Mouse (Mus musculus) forebrain, embryonic 14.5 days (tissue): ENCODE results near the gene Gm29797. TPM values are rescaled to one million over a fixed set of nuclear protein-coding genes. Genes with fewer than 3 reads are reported as not detected.
A peak's percentile ranks its signal among the peaks of the same experiment; 100 is the strongest.

Experiments used
- ATAC-seq: fragments of 200-750 bp; cut with Nextera tagmentation; 2 replicates; pipeline ENCODE4 v1.8.0; 2017; ENCODE audit warnings: mild to moderate bottlenecking, moderate library complexity
- DNase-seq: peaks from one replicate; pipeline ENCODE4 v3.0.0-alpha.2; 2015; ENCODE audit warnings: low spot score
- H3K27ac ChIP-seq: fragments of 300-500 bp; sonication (generic); 2 replicates; pipeline ENCODE4 v1.5.1; 2014; ENCODE audit warnings: low read depth, mild to moderate bottlenecking, control low read depth, low read length, moderate library complexity
- H3K27me3 ChIP-seq: fragments of 300-500 bp; sonication (generic); replicated peaks from 2 replicates; pipeline ENCODE4 v1.6.1; 2014; ENCODE audit warnings: low read length, control low read depth, mixed read lengths; ENCODE audit not compliant: control insufficient read depth, insufficient read depth
- H3K36me3 ChIP-seq: fragments of 300-500 bp; sonication (generic); 2 replicates; pipeline ENCODE4 v1.6.1; 2014; ENCODE audit warnings: low read length, control low read depth; ENCODE audit not compliant: control insufficient read depth, insufficient read depth
- H3K4me1 ChIP-seq: fragments of 300-500 bp; sonication (generic); 2 replicates; pipeline ENCODE4 v1.6.1; 2014; ENCODE audit warnings: antibody characterized with exemption, low read length, control low read depth; ENCODE audit not compliant: control insufficient read depth, insufficient read depth
- H3K4me2 ChIP-seq: fragments of 300-500 bp; sonication (generic); 2 replicates; pipeline ENCODE4 v1.6.1; 2014; ENCODE audit warnings: mild to moderate bottlenecking, control low read depth, low read length
- H3K4me3 ChIP-seq: fragments of 300-500 bp; sonication (generic); 2 replicates; pipeline ENCODE4 v1.5.1; 2014; ENCODE audit warnings: low read depth, low read length, control low read depth
- H3K9ac ChIP-seq: fragments of 300-500 bp; sonication (generic); 2 replicates; pipeline ENCODE4 v1.6.1; 2014; ENCODE audit warnings: mild to moderate bottlenecking, low read length, control low read depth, moderate library complexity
- H3K9me3 ChIP-seq: fragments of 300-500 bp; sonication (generic); replicated peaks from 2 replicates; pipeline ENCODE4 v1.6.1; 2016; ENCODE audit warnings: low read length, control low read depth, mixed read lengths; ENCODE audit not compliant: control insufficient read depth
- WGBS: fragments of 180-500 bp; shearing (Covaris S2); extraction: QIAGEN DNeasy Blood & Tissue Kit; methylation state at CpG from one replicate; pipeline ENCODE4 v1.1.7; 2014; 5-methylcytosine and 5-hydroxymethylcytosine counted together
- polyA plus RNA-seq: library from polyadenylated mRNA; unstranded; fragments of >200 nt; fragmentation: Nextera tagmentation; extraction: Ambion mirVana; gene quantifications from 2 replicates; pipeline ENCODE4 v1.2.1, GENCODE M21; 2014

Gm29797 gene
- polyA plus RNA-seq, 1 experiment from 2014 or later: not detected

DNA sequence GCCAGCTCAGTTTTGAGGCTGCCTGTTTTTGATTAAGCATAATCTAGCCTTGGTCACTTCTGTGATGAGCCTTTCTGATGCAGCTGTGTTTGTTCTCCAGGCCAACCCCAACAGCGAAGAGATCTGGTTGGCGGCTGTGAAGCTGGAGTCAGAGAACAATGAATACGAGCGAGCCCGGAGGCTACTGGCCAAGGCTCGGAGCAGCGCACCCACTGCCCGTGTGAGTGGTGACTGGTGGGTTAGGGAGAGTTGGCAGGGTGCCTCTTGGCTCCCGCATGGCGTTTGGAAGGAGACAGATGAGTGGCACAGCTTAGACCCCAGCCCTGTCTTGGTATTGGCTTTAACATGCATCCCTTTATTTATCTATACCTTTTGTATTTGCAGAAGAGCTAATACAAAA is 7.9 kb upstream of the Gm29797 start:
- ATAC-seq: no peak
- Histone ChIP-seq H3K9ac (no peak overlapping the region), H3K4me2 (no peak overlapping the region), H3K4me3 (no peak overlapping the region), H3K9me3 (no peaks in the 10 kb centered on the region), H3K27me3 (no peaks in the 10 kb centered on the region), H3K36me3 (peaks cover 92% of the 10 kb centered on the region), H3K4me1 (no peaks in the 10 kb centered on the region), H3K27ac (no peak overlapping the region)
- no peak for DNase-seq
- 89% methylated on average over 10 of the region's 10 CpGs for WGBS

GRCm38 (mm10) chr2:181653065-181653464 is 3.8 kb upstream of the Gm29797 start:
- no peaks in the 10 kb centered on the region for H3K27me3 ChIP-seq
- no peak for ATAC-seq
- no peak overlapping the region for H3K9ac ChIP-seq
- no peak for DNase-seq
- H3K4me2 ChIP-seq: no peak overlapping the region
- H3K27ac ChIP-seq: no peak overlapping the region
- no peaks in the 10 kb centered on the region for H3K9me3 ChIP-seq
- no peaks in the 10 kb centered on the region for H3K4me1 ChIP-seq
- H3K36me3 ChIP-seq: peaks cover 94% of the 10 kb centered on the region
- no peak overlapping the region for H3K4me3 ChIP-seq

GRCm38 (mm10) chr2:181653523-181653922 is 3.3 kb upstream of the Gm29797 start:
- Histone ChIP-seq H3K9ac (no peak overlapping the region), H3K9me3 (no peaks in the 10 kb centered on the region), H3K4me2 (no peak overlapping the region), H3K4me1 (no peaks in the 10 kb centered on the region), H3K27ac (no peak overlapping the region), H3K36me3 (peaks cover 93% of the 10 kb centered on the region), H3K27me3 (no peaks in the 10 kb centered on the region), H3K4me3 (no peak overlapping the region)
- no peak for DNase-seq
- ATAC-seq: no peak
- 100% methylated on average over 1 of the region's 1 CpGs for WGBS

DNA sequence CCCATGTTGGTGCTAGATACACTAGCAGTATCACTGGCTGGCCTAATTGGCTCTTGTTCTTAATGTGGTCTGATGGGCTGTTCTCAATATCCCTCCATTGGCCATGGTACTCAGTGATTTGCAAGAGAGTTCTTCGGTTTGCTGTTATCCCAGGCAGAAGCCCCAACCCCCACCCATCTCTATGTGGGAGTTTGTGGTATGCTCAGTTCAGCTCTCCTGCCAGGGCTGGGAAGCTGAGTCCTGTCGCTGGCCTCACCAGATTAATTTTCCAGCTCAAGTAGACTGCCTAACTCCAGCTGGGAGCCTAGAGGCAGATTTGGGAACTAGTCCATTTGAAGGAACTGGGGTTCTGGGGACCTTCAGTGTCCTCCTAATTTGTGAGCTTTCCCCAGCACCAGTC is 607 bp downstream of the Gm29797 start:
- 76% methylated on average over 2 of the region's 2 CpGs for WGBS
- no peak for ATAC-seq

DNA sequence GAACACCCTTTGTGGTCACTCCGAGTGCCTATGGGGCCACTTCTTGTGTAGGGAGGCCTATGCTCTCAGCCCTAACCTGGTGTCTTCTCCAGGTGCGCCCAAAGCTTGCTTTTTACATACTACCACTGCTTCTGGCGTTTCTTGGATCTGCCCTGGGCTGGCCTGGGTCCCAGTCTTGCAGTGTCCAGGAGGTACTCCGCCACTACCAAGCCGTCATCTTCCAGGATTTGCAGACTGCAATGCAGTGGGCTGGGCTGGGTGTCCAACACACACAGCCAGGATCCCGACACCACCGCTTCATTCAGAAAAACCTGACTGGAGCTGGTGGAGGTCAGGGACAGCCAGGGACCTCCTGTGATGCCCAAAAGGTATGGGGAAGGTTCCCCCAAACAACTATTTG is 1.7 kb downstream of the Gm29797 start:
- ATAC-seq (no peak), DNase-seq (no peak)
- H3K4me3 ChIP-seq: no peak overlapping the region
- H3K4me2 ChIP-seq: no peak overlapping the region
- no peaks in the 10 kb centered on the region for H3K9me3 ChIP-seq
- no peaks in the 10 kb centered on the region; the same call in 1 of the 2 replicates for H3K4me1 ChIP-seq
- H3K27me3 ChIP-seq: no peaks in the 10 kb centered on the region
- 85% methylated on average over 7 of the region's 7 CpGs for WGBS
- H3K9ac ChIP-seq: no peak overlapping the region
- H3K36me3 ChIP-seq: peaks cover 45% of the 10 kb centered on the region
- H3K27ac ChIP-seq: no peak overlapping the region

More for the DNA sequence above, 607 bp downstream of the Gm29797 start:
- Histone ChIP-seq H3K4me1 (no peaks in the 10 kb centered on the region; the same call in 1 of the 2 replicates), H3K9ac (no peak overlapping the region), H3K4me3 (no peak overlapping the region), H3K27me3 (no peaks in the 10 kb centered on the region), H3K4me2 (no peak overlapping the region), H3K36me3 (peaks cover 56% of the 10 kb centered on the region), H3K27ac (no peak overlapping the region), H3K9me3 (no peaks in the 10 kb centered on the region)
- DNase-seq: no peak

GRCm38 (mm10) chr2:181658930-181659555 is 2.2 kb downstream of the Gm29797 start:
- H3K4me3 ChIP-seq: no peak overlapping the region
- H3K9ac ChIP-seq: no peak overlapping the region
- no peaks in the 10 kb centered on the region for H3K27me3 ChIP-seq
- H3K36me3 ChIP-seq: peaks cover 40% of the 10 kb centered on the region
- no peaks in the 10 kb centered on the region for H3K9me3 ChIP-seq
- H3K4me2 ChIP-seq: no peak overlapping the region
- ATAC-seq: 0 out of 2 replicates have a peak, but pooled peaks have one; percentile 34
- no peaks in the 10 kb centered on the region; the same call in 1 of the 2 replicates for H3K4me1 ChIP-seq
- DNase-seq: peak; percentile 48
- 40% methylated on average over 17 of the region's 17 CpGs for WGBS
- H3K27ac ChIP-seq: no peak overlapping the region

DNA sequence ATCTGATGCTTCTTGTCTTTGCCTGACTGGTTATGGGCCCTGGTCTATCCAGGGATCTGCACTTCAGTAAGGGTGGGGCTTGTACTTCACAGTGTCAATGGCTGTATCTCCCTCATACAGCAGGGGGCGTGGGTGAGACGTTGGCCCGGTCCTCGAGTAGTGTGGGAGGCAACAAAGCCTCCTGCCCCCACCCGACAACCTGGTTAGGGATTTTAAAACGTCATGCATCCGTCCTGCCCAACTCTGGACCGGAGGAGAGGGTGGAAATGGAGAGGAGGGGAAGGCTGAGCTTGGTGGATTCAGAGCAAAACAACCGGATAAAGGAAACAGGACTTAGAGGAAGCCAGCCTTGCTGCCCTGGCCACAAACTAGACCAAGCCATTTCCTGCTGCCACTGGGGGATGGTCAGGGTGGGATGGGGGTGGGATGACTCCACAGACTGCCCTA is 2.8 kb downstream of the Gm29797 start:
- Histone ChIP-seq H3K4me3 (no peak overlapping the region), H3K9me3 (no peaks in the 10 kb centered on the region), H3K4me1 (no peaks in the 10 kb centered on the region; the same call in 1 of the 2 replicates), H3K27ac (no peak overlapping the region), H3K4me2 (no peak overlapping the region), H3K36me3 (peaks cover 34% of the 10 kb centered on the region), H3K9ac (no peak overlapping the region), H3K27me3 (no peaks in the 10 kb centered on the region)
- peak; percentile 80; the same call in 1 of the 2 replicates for ATAC-seq
- DNase-seq: peak; percentile 66
- 12% methylated on average over 9 of the region's 9 CpGs for WGBS

- WGBS: 92% methylated on average over 3 of the region's 3 CpGs
- no peak for ATAC-seq
- H3K9me3 ChIP-seq: no peaks in the 10 kb centered on the region
- no peaks in the 10 kb centered on the region; the same call in 1 of the 2 replicates for H3K4me1 ChIP-seq
- H3K4me2 ChIP-seq: no peak overlapping the region
- H3K27me3 ChIP-seq: no peaks in the 10 kb centered on the region
- DNase-seq: no peak
- peaks cover 8% of the 10 kb centered on the region; the same call in 1 of the 2 replicates for H3K36me3 ChIP-seq
- H3K27ac ChIP-seq: no peak overlapping the region
- H3K4me3 ChIP-seq: no peak overlapping the region
- H3K9ac ChIP-seq: no peak overlapping the region
Observed at GRCm38 (mm10) chr2:181662620-181663297, 5.9 kb downstream of the Gm29797 start.

DNA sequence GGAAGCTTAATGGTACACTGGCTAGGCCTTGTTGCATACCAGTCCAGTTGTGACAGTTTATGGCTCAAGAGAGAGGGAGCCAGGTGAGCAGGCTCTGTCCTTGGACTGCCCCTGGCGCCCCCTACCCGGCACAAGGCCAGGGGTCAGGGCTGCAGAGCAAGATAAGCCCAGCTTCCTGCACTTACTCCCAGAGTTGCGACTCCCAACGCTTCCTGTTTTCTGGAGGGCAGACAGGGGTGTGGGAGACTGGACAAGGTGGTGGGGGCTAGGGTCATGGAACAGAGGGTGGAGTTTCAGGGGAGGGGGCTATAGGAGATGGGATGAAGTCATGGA is 6.4 kb downstream of the Gm29797 start:
- Histone ChIP-seq H3K9me3 (no peaks in the 10 kb centered on the region), H3K4me1 (no peaks in the 10 kb centered on the region; the same call in 1 of the 2 replicates), H3K27ac (no peak overlapping the region), H3K4me3 (no peak overlapping the region), H3K36me3 (peaks cover 5% of the 10 kb centered on the region; the same call in 1 of the 2 replicates), H3K4me2 (no peak overlapping the region), H3K27me3 (no peaks in the 10 kb centered on the region), H3K9ac (no peak overlapping the region)
- DNase-seq (no peak), ATAC-seq (no peak)
- 26% methylated on average over 4 of the region's 4 CpGs for WGBS
